Mouse (Mus musculus): Measurements from ENCODE around the gene Wdr20.

Wdr20 gene

GRCm38 (mm10) chr12:110819367-110819766 is 81.6 kb downstream of the Wdr20 start:
- no peak for DNase-seq (ENCODE audit: low spot score in 2 of 2)

- DNase-seq (ENCODE audit: low spot score in 2 of 2), result no peak
These were observed 84.0 kb downstream of the Wdr20 start for GRCm38 (mm10) chr12:110821787-110822186.

- no peak for DNase-seq (ENCODE audit: low spot score in 2 of 2)
These were observed 84.6 kb downstream of the Wdr20 start for GRCm38 (mm10) chr12:110822366-110822765.

- DNase-seq (ENCODE audit: low spot score in 2 of 2), result no peak
These were observed 91.2 kb downstream of the Wdr20 start for GRCm38 (mm10) chr12:110828908-110829307.

- no peak for DNase-seq (ENCODE audit: low spot score in 2 of 2)
These were observed 92.7 kb downstream of the Wdr20 start for GRCm38 (mm10) chr12:110830293-110831024.

GRCm38 (mm10) chr12:110835182-110835581 is 97.4 kb downstream of the Wdr20 start:
- DNase-seq (ENCODE audit: low spot score in 2 of 2), result no peak

GRCm38 (mm10) chr12:110836729-110837128 is 99.0 kb downstream of the Wdr20 start:
- no peak for DNase-seq (ENCODE audit: low spot score in 2 of 2)

GRCm38 (mm10) chr12:110837192-110837841 is 99.6 kb downstream of the Wdr20 start:
- DNase-seq (ENCODE audit: low spot score in 2 of 2), result no peak

GRCm38 (mm10) chr12:110837850-110838249 is 100.1 kb downstream of the Wdr20 start:
- no peak for DNase-seq (ENCODE audit: low spot score in 2 of 2)

GRCm38 (mm10) chr12:110840348-110841198 is 102.8 kb downstream of the Wdr20 start, which contains the start of gene Mok:
TSS of gene Mok (minus strand) at chr12:110840939.
- DNase-seq (ENCODE audit: low spot score in 2 of 2), result peak; percentile 90 to 91

- no peak for DNase-seq (ENCODE audit: low spot score in 2 of 2)
These were observed 104.2 kb downstream of the Wdr20 start for GRCm38 (mm10) chr12:110841731-110842493.

- DNase-seq (ENCODE audit: low spot score in 2 of 2), result peak; percentile 76 to 77
These were observed 105.7 kb downstream of the Wdr20 start for GRCm38 (mm10) chr12:110843194-110844048.

- peak; percentile 23 to 51 for DNase-seq (ENCODE audit: low spot score in 2 of 2)
These were observed 106.7 kb downstream of the Wdr20 start for GRCm38 (mm10) chr12:110844227-110845130.

GRCm38 (mm10) chr12:110845131-110845880 is 107.6 kb downstream of the Wdr20 start:
- peak; percentile 88 to 93 for DNase-seq (ENCODE audit: low spot score in 2 of 2)

- no peak for DNase-seq (ENCODE audit: low spot score in 2 of 2)
These were observed 108.5 kb downstream of the Wdr20 start for GRCm38 (mm10) chr12:110846191-110846765.

GRCm38 (mm10) chr12:110850010-110850928 is 112.5 kb downstream of the Wdr20 start, which contains the start of gene Zfp839:
TSS of gene Zfp839 (plus strand) at chr12:110850253.
- DNase-seq (ENCODE audit: low spot score in 2 of 2), result peak; percentile 76 to 90

- no peak for DNase-seq (ENCODE audit: low spot score in 2 of 2)
These were observed 113.1 kb downstream of the Wdr20 start for GRCm38 (mm10) chr12:110850929-110851256.
